Mouse (Mus musculus): ENCODE measurements around the gene Inpp5a. TPM values are rescaled to one million over a fixed set of nuclear protein-coding genes. Genes with fewer than 3 reads are reported as not detected.

Gene Inpp5a
- total RNA-seq, 2 experiments from 2014 or later = 48.2 to 49.4 TPM

GRCm38 (mm10) chr7:139368722-139369380, 20.1 kb upstream of the Inpp5a start:
- intact Hi-C loops (cut with DNase I) = no loop called here
- DNase-seq (ENCODE audit: low spot score in 2 of 2) = peak; percentile 36 to 53

- intact Hi-C loops (cut with DNase I) = no loop called here
Measured at GRCm38 (mm10) chr7:139369501-139370088, 19.3 kb upstream of the Inpp5a start.

GRCm38 (mm10) chr7:139371389-139371788, 17.5 kb upstream of the Inpp5a start:
- no peak for DNase-seq (ENCODE audit: low spot score in 2 of 2)
- intact Hi-C loops (cut with DNase I) = no loop called here

More at GRCm38 (mm10) chr7:139369501-139370088, 19.3 kb upstream of the Inpp5a start:
- DNase-seq (ENCODE audit: low spot score in 2 of 2) = no peak

GRCm38 (mm10) chr7:139377381-139377780, 11.5 kb upstream of the Inpp5a start:
- intact Hi-C loops (cut with DNase I) = no loop called here
- no peak for DNase-seq (ENCODE audit: low spot score in 2 of 2)

- intact Hi-C loops (cut with DNase I) = no loop called here
- no peak for DNase-seq (ENCODE audit: low spot score in 2 of 2)
Measured at GRCm38 (mm10) chr7:139378355-139378754, 10.6 kb upstream of the Inpp5a start.

- DNase-seq (ENCODE audit: low spot score in 2 of 2) = no peak
- intact Hi-C loops (cut with DNase I) = no loop called here
Measured at GRCm38 (mm10) chr7:139379745-139380144, 9.2 kb upstream of the Inpp5a start.

GRCm38 (mm10) chr7:139380225-139380624, 8.7 kb upstream of the Inpp5a start:
- intact Hi-C loops (cut with DNase I) = no loop called here
- DNase-seq (ENCODE audit: low spot score in 2 of 2) = no peak

GRCm38 (mm10) chr7:139381877-139382276, 7.0 kb upstream of the Inpp5a start:
- DNase-seq (ENCODE audit: low spot score in 2 of 2) = no peak
- intact Hi-C loops (cut with DNase I) = no loop called here

- intact Hi-C loops (cut with DNase I) = no loop called here
- DNase-seq (ENCODE audit: low spot score in 2 of 2) = no peak
Measured at GRCm38 (mm10) chr7:139382796-139383195, 6.1 kb upstream of the Inpp5a start.

GRCm38 (mm10) chr7:139384500-139384899, 4.4 kb upstream of the Inpp5a start:
- no peak for DNase-seq (ENCODE audit: low spot score in 2 of 2)
- intact Hi-C loops (cut with DNase I) = no loop called here

- intact Hi-C loops (cut with DNase I) = no loop called here
- no peak for DNase-seq (ENCODE audit: low spot score in 2 of 2)
Measured at GRCm38 (mm10) chr7:139384916-139385530, 3.9 kb upstream of the Inpp5a start.

GRCm38 (mm10) chr7:139386933-139387690, 1.8 kb upstream of the Inpp5a start:
- intact Hi-C loops (cut with DNase I) = no loop called here
- DNase-seq (ENCODE audit: low spot score in 2 of 2) = no peak

GRCm38 (mm10) chr7:139387921-139388669, 814 bp upstream of the Inpp5a start:
- intact Hi-C loops (cut with DNase I) = loop anchor here (2.0 kb wide), 1 partner anchor 85 kb away; no protein-coding TSS in a partner anchor

GRCm38 (mm10) chr7:139389213-139389761, 378 bp downstream of the Inpp5a start:
- no peak for DNase-seq (ENCODE audit: low spot score in 2 of 2)
- intact Hi-C loops (cut with DNase I) = loop anchor here (2.0 kb wide), 1 partner anchor 86 kb away; no protein-coding TSS in a partner anchor

More at GRCm38 (mm10) chr7:139387921-139388669, 814 bp upstream of the Inpp5a start:
- no peak for DNase-seq (ENCODE audit: low spot score in 2 of 2)

GRCm38 (mm10) chr7:139390380-139390779, 1.5 kb downstream of the Inpp5a start:
- DNase-seq (ENCODE audit: low spot score in 2 of 2) = peak; percentile 28 to 29
- intact Hi-C loops (cut with DNase I) = loop anchor here (2.0 to 10.0 kb wide), 2 partner anchors 82 to 156 kb away; no protein-coding TSS in a partner anchor

- DNase-seq (ENCODE audit: low spot score in 2 of 2) = peak in 1 of 2 experiments; percentile 30
- intact Hi-C loops (cut with DNase I) = loop anchor here (2.0 to 10.0 kb wide), 2 partner anchors 82 to 156 kb away; no protein-coding TSS in a partner anchor
Measured at GRCm38 (mm10) chr7:139390926-139391325, 2.0 kb downstream of the Inpp5a start.

- intact Hi-C loops (cut with DNase I) = loop anchor here (2.0 to 10.0 kb wide), 2 partner anchors 81 to 157 kb away; no protein-coding TSS in a partner anchor
- no peak for DNase-seq (ENCODE audit: low spot score in 2 of 2)
Measured at GRCm38 (mm10) chr7:139391691-139392090, 2.8 kb downstream of the Inpp5a start.

GRCm38 (mm10) chr7:139392106-139392505, 3.2 kb downstream of the Inpp5a start:
- intact Hi-C loops (cut with DNase I) = loop anchor here (10.0 kb wide), 1 partner anchor 157 kb away; no protein-coding TSS in a partner anchor
- no peak for DNase-seq (ENCODE audit: low spot score in 2 of 2)
